In genomic region chr1:152622765-152623211, GRCm38 (mm10) we compare ENCODE assay signal across 8 mouse cellular contexts.
A peak's percentile ranks its signal among the peaks of the same experiment; 100 is the strongest.
DNase-seq lines count a peak whose midpoint lies in the region; ATAC-seq and TF ChIP-seq lines count a peak whose summit lies in the region.

No protein-coding gene starts in this region.

- H3K9me3 ChIP-seq in kidney, embryonic 15.5 days (replicated peaks), result no peaks in the 10 kb centered on the region

- 0 out of 2 replicates have a peak overlapping the region, but pooled peaks have one; percentile 81 for H3K9ac ChIP-seq in kidney, embryonic 15.5 days

- ATAC-seq in kidney, embryonic 15.5 days (replicated peaks; ENCODE audit: low FRiP score), result peak; percentile 34; the same call in 1 of the 2 replicates

- peaks cover 10% of the 10 kb centered on the region for H3K36me3 ChIP-seq in kidney, embryonic 15.5 days

- WGBS in kidney, embryonic 15.5 days, result 30% methylated on average over 9 of the region's 9 CpGs

- no peak overlapping the region for H3K27ac ChIP-seq in left cerebral cortex, adult 2 months
- H3K27ac ChIP-seq in kidney, embryonic 15.5 days, result peak overlapping the region; percentile 93

- no peak for TF ChIP-seq CTCF in left cerebral cortex, adult 2 months (IDR thresholded peaks at IDR 0.05)

- H3K4me3 ChIP-seq in left cerebral cortex, adult 2 months, result peak overlapping the region; percentile 67
- H3K4me3 ChIP-seq in kidney, embryonic 15.5 days (replicated peaks), result peak overlapping the region; percentile 72

- peaks cover 54% of the 10 kb centered on the region for H3K4me1 ChIP-seq in kidney, embryonic 15.5 days

- intact Hi-C loops in left cerebral cortex, adult 2 months (cut with DNase I), result loop anchor here (5.0 to 10.0 kb wide), 3 partner anchors 65 to 122 kb away; no protein-coding TSS in a partner anchor

- DNase-seq in left cerebral cortex, adult 2 months (ENCODE audit: extremely low spot score in 1 of 2, low spot score in 2 of 2), result no peak
- no peak for DNase-seq in left cerebral cortex, adult 8-10 months (ENCODE audit: low spot score in 2 of 2)
- peak; percentile 65 to 71 for DNase-seq in heart, adult 9 months (ENCODE audit: low spot score in 2 of 2)
- peak; percentile 59 for DNase-seq in lung, postnatal 36 days
- DNase-seq in frontal cortex, postnatal 10 days (ENCODE audit: low spot score in 2 of 2), result no peak
- DNase-seq in spleen, postnatal 36 days (ENCODE audit: low spot score in 2 of 2), result no peak
- no peak for DNase-seq in layer of hippocampus, adult 18-20 months (ENCODE audit: low spot score in 2 of 2)

- H3K27me3 ChIP-seq in kidney, embryonic 15.5 days, result no peaks in the 10 kb centered on the region

- peak overlapping the region; percentile 84 for H3K4me2 ChIP-seq in kidney, embryonic 15.5 days

Comparison
In these comparisons a context has a peak if more than half of its experiments do, and no peak if none do; other contexts are left out.
1. DNase-seq: peak in heart, adult 9 months (2 of 2) and lung, postnatal 36 days (single experiment); none in left cerebral cortex, adult 2 months (0 of 2), left cerebral cortex, adult 8-10 months (0 of 2), frontal cortex, postnatal 10 days (0 of 2), spleen, postnatal 36 days (0 of 2) and layer of hippocampus, adult 18-20 months (0 of 2).